Mouse (Mus musculus) forebrain, embryonic 11.5 days (tissue): ENCODE measurements around the gene Ctsl. TPM values are rescaled to one million over a fixed set of nuclear protein-coding genes. Genes with fewer than 3 reads are reported as not detected.

Experiments used
- polyA plus RNA-seq: library from polyadenylated mRNA; unstranded; fragments of >200 nt; fragmentation: Nextera tagmentation; extraction: Ambion mirVana; gene quantifications from 2 replicates; pipeline ENCODE4 v1.2.1, GENCODE M21; 2014

Gene Ctsl
- polyA plus RNA-seq, 1 experiment from 2014 or later: 122 TPM

Other genes with a start within 250 kb of the Ctsl start
- 2.2 and 3.1 TPM in 2 replicates for gene Slc35d2, start 241.5 kb downstream of the Ctsl start, polyA plus RNA-seq
- 27.2 and 29.8 TPM in 2 replicates for gene Zfp367, start 217.7 kb downstream of the Ctsl start, polyA plus RNA-seq
- 20.4 and 22.5 TPM in 2 replicates for gene Habp4, start 209.1 kb downstream of the Ctsl start, polyA plus RNA-seq
- gene Cdc14b, start 95.6 kb downstream of the Ctsl start, polyA plus RNA-seq: 12.7 and 13.7 TPM in 2 replicates
- gene Aaed1, start 58.2 kb downstream of the Ctsl start, polyA plus RNA-seq: 20.1 and 20.2 TPM in 2 replicates
- gene Cdk20, start 61.4 kb upstream of the Ctsl start, polyA plus RNA-seq: 9.4 and 9.5 TPM in 2 replicates
- not detected in 2 replicates for gene Fam240b, start 126.9 kb upstream of the Ctsl start, polyA plus RNA-seq